Mouse (Mus musculus) heart, embryonic 11.5 days (tissue): ENCODE results near the gene Trib2. TPM values are rescaled to one million over a fixed set of nuclear protein-coding genes. Genes with fewer than 3 reads are reported as not detected.

Experiments
- ATAC-seq: fragments of 200-750 bp; cut with Nextera tagmentation; replicated peaks from 2 replicates; pipeline ENCODE4 v1.8.0; 2017; ENCODE audit warnings: moderate library complexity; ENCODE audit not compliant: insufficient number of reproducible peaks, low FRiP score, low TSS enrichment
- H3K27ac ChIP-seq: fragments of 300-500 bp; sonication (generic); 2 replicates; pipeline ENCODE4 v1.5.1; 2014; ENCODE audit warnings: mild to moderate bottlenecking, low read depth, low read length
- H3K27me3 ChIP-seq: fragments of 300-500 bp; sonication (generic); 2 replicates; pipeline ENCODE4 v1.6.1; 2014; ENCODE audit warnings: mild to moderate bottlenecking, low read length, mixed read lengths; ENCODE audit not compliant: control insufficient read depth, insufficient read depth
- H3K36me3 ChIP-seq: fragments of 300-500 bp; sonication (generic); 2 replicates; pipeline ENCODE4 v1.6.1; 2014; ENCODE audit warnings: mild to moderate bottlenecking, low read length, moderate library complexity, mixed read lengths; ENCODE audit not compliant: control insufficient read depth, insufficient read depth
- H3K4me1 ChIP-seq: fragments of 300-500 bp; sonication (generic); 2 replicates; pipeline ENCODE4 v1.6.1; 2014; ENCODE audit warnings: low read length; ENCODE audit not compliant: control insufficient read depth, insufficient read depth
- H3K4me2 ChIP-seq: fragments of 300-500 bp; sonication (generic); 2 replicates; pipeline ENCODE4 v1.6.1; 2014; ENCODE audit warnings: mild to moderate bottlenecking, moderate library complexity
- H3K4me3 ChIP-seq: fragments of 300-500 bp; sonication (generic); 2 replicates; pipeline ENCODE4 v1.5.1; 2014; ENCODE audit warnings: low read depth, low read length
- H3K9ac ChIP-seq: fragments of 300-500 bp; sonication (generic); 2 replicates; pipeline ENCODE4 v1.6.1; 2014; ENCODE audit warnings: mild to moderate bottlenecking, low read depth, low read length, moderate library complexity
- H3K9me3 ChIP-seq: fragments of 300-500 bp; sonication (generic); replicated peaks from 2 replicates; pipeline ENCODE4 v1.6.1; 2016; ENCODE audit warnings: low read length; ENCODE audit not compliant: control insufficient read depth
- WGBS: fragments of 180-500 bp; shearing (Covaris S2); extraction: QIAGEN DNeasy Blood & Tissue Kit; methylation state at CpG from one replicate; pipeline ENCODE4 v1.1.7; 2014; ENCODE audit not compliant: insufficient replicate concordance; 5-methylcytosine and 5-hydroxymethylcytosine counted together
- polyA plus RNA-seq: library from polyadenylated mRNA; unstranded; fragments of >200 nt; fragmentation: Nextera tagmentation; extraction: Ambion mirVana; gene quantifications from 2 replicates; pipeline ENCODE4 v1.2.1, GENCODE M21; 2014

Trib2 gene
- polyA plus RNA-seq, 1 experiment from 2014 or later: 45.4 TPM

- Histone ChIP-seq H3K9me3 (no peaks in the 10 kb centered on the region), H3K27ac (no peak overlapping the region), H3K4me1 (no peaks in the 10 kb centered on the region), H3K9ac (no peak overlapping the region), H3K27me3 (no peaks in the 10 kb centered on the region), H3K4me2 (no peak overlapping the region), H3K4me3 (no peak overlapping the region), H3K36me3 (no peaks in the 10 kb centered on the region)
- ATAC-seq: no peak
- 87% methylated on average over 12 of the region's 12 CpGs for WGBS
Measured at GRCm38 (mm10) chr12:15840864-15841557, 24.3 kb upstream of the Trib2 start.

- no peaks in the 10 kb centered on the region; the same call in 1 of the 2 replicates for H3K4me1 ChIP-seq
- H3K27me3 ChIP-seq: no peaks in the 10 kb centered on the region
- no peaks in the 10 kb centered on the region for H3K9me3 ChIP-seq
- whole genome bisulfite sequencing: 82% methylated on average over 2 of the region's 2 CpGs
- H3K27ac ChIP-seq: no peak overlapping the region
- ATAC-seq: no peak
- no peak overlapping the region for H3K4me3 ChIP-seq
- H3K36me3 ChIP-seq: no peaks in the 10 kb centered on the region
- H3K9ac ChIP-seq: no peak overlapping the region
- H3K4me2 ChIP-seq: no peak overlapping the region
Measured at GRCm38 (mm10) chr12:15838201-15838600, 21.5 kb upstream of the Trib2 start.

GRCm38 (mm10) chr12:15837566-15837965, 20.8 kb upstream of the Trib2 start:
- no peaks in the 10 kb centered on the region for H3K9me3 ChIP-seq
- H3K4me2 ChIP-seq: no peak overlapping the region
- no peak overlapping the region for H3K9ac ChIP-seq
- no peak overlapping the region for H3K4me3 ChIP-seq
- WGBS: 81% methylated on average over 4 of the region's 4 CpGs
- no peak for ATAC-seq
- no peaks in the 10 kb centered on the region for H3K27me3 ChIP-seq
- no peaks in the 10 kb centered on the region for H3K36me3 ChIP-seq
- H3K4me1 ChIP-seq: no peaks in the 10 kb centered on the region; the same call in 1 of the 2 replicates
- no peak overlapping the region for H3K27ac ChIP-seq

GRCm38 (mm10) chr12:15832674-15833052, 15.9 kb upstream of the Trib2 start:
- no peak overlapping the region for H3K4me3 ChIP-seq
- no peak overlapping the region for H3K4me2 ChIP-seq
- H3K4me1 ChIP-seq: no peaks in the 10 kb centered on the region; the same call in 1 of the 2 replicates
- H3K27me3 ChIP-seq: no peaks in the 10 kb centered on the region
- no peak overlapping the region for H3K27ac ChIP-seq
- 91% methylated on average over 7 of the region's 7 CpGs for WGBS
- no peaks in the 10 kb centered on the region for H3K9me3 ChIP-seq
- ATAC-seq: no peak
- H3K36me3 ChIP-seq: no peaks in the 10 kb centered on the region
- no peak overlapping the region for H3K9ac ChIP-seq

GRCm38 (mm10) chr12:15831941-15832673, 15.4 kb upstream of the Trib2 start:
- Histone ChIP-seq H3K27ac (no peak overlapping the region), H3K36me3 (no peaks in the 10 kb centered on the region), H3K4me1 (no peaks in the 10 kb centered on the region; the same call in 1 of the 2 replicates), H3K4me3 (no peak overlapping the region), H3K4me2 (no peak overlapping the region), H3K27me3 (no peaks in the 10 kb centered on the region), H3K9ac (no peak overlapping the region), H3K9me3 (no peaks in the 10 kb centered on the region)
- ATAC-seq: no peak
- WGBS: 86% methylated on average over 3 of the region's 3 CpGs

- H3K4me3 ChIP-seq: no peak overlapping the region
- H3K4me1 ChIP-seq: no peaks in the 10 kb centered on the region; the same call in 1 of the 2 replicates
- H3K27me3 ChIP-seq: no peaks in the 10 kb centered on the region
- ATAC-seq: no peak
- H3K36me3 ChIP-seq: no peaks in the 10 kb centered on the region
- no peak overlapping the region for H3K9ac ChIP-seq
- H3K27ac ChIP-seq: no peak overlapping the region
- H3K9me3 ChIP-seq: no peaks in the 10 kb centered on the region
- H3K4me2 ChIP-seq: no peak overlapping the region
- 83% methylated on average over 3 of the region's 3 CpGs for WGBS
Measured at GRCm38 (mm10) chr12:15830750-15831149, 14.0 kb upstream of the Trib2 start.

- Histone ChIP-seq H3K9ac (no peak overlapping the region), H3K36me3 (no peaks in the 10 kb centered on the region), H3K4me1 (no peaks in the 10 kb centered on the region), H3K27ac (no peak overlapping the region), H3K27me3 (no peaks in the 10 kb centered on the region), H3K9me3 (no peaks in the 10 kb centered on the region), H3K4me3 (no peak overlapping the region), H3K4me2 (no peak overlapping the region)
- ATAC-seq: no peak
- 31% methylated on average over 2 of the region's 2 CpGs for WGBS
Measured at GRCm38 (mm10) chr12:15828815-15829398, 12.2 kb upstream of the Trib2 start.

GRCm38 (mm10) chr12:15821019-15821418, 4.3 kb upstream of the Trib2 start:
- no peaks in the 10 kb centered on the region for H3K36me3 ChIP-seq
- H3K4me3 ChIP-seq: no peak overlapping the region
- ATAC-seq: no peak
- H3K27ac ChIP-seq: no peak overlapping the region
- peaks cover 4% of the 10 kb centered on the region; the same call in 1 of the 2 replicates for H3K4me1 ChIP-seq
- no peak overlapping the region for H3K9ac ChIP-seq
- H3K9me3 ChIP-seq: no peaks in the 10 kb centered on the region
- H3K4me2 ChIP-seq: no peak overlapping the region
- no peaks in the 10 kb centered on the region for H3K27me3 ChIP-seq
